Mouse (Mus musculus) left cerebral cortex, adult 8-10 months (tissue): ENCODE measurements at regions not wholly inside any gene's neighbourhood (a gene's known extent, or its start where the extent isn't known, plus 50 kb on each side); places are given as distances from the start of the nearest gene placed in this dataset.
"Not testable (repeated sequence)": the region's sequence is repeated elsewhere in the genome, so short reads cannot be mapped to it uniquely, and the experiment has no call there.

Source experiments
- DNase-seq, 2 experiments: peaks; one replicate each; pipeline ENCODE4 v3.0.0; 2022; ENCODE audit warnings: low spot score in 2 of 2

GRCm38 (mm10) chr3:17452984-17453383, 495.2 kb upstream of the Cypt12 start:
- DNase-seq, result no peak

GRCm38 (mm10) chr3:17460545-17460944, 487.7 kb upstream of the Cypt12 start:
- DNase-seq, result no peak

GRCm38 (mm10) chr3:17461365-17461764, 486.8 kb upstream of the Cypt12 start:
- no peak for DNase-seq

- no peak for DNase-seq
These were observed 474.4 kb upstream of the Cypt12 start for GRCm38 (mm10) chr3:17473812-17474211.

- DNase-seq, result no peak
These were observed 458.7 kb upstream of the Cypt12 start for GRCm38 (mm10) chr3:17489240-17490142.

- no peak for DNase-seq
These were observed 457.6 kb upstream of the Cypt12 start for GRCm38 (mm10) chr3:17490632-17491031.

- no peak for DNase-seq
These were observed 449.9 kb upstream of the Cypt12 start for GRCm38 (mm10) chr3:17498291-17498690.

GRCm38 (mm10) chr3:17501556-17501955, 446.7 kb upstream of the Cypt12 start:
- no peak for DNase-seq

GRCm38 (mm10) chr3:17541346-17541745, 406.9 kb upstream of the Cypt12 start:
- no peak for DNase-seq

- no peak for DNase-seq
These were observed 400.6 kb upstream of the Cypt12 start for GRCm38 (mm10) chr3:17547559-17548059.

GRCm38 (mm10) chr3:17582487-17582886, 365.7 kb upstream of the Cypt12 start:
- DNase-seq, result no peak

GRCm38 (mm10) chr3:17589956-17590546, 358.2 kb upstream of the Cypt12 start:
- DNase-seq, result no peak

- DNase-seq, result no peak
These were observed 355.7 kb upstream of the Cypt12 start for GRCm38 (mm10) chr3:17592463-17592862.

- DNase-seq, result no peak
These were observed 351.8 kb upstream of the Cypt12 start for GRCm38 (mm10) chr3:17596365-17596764.

- DNase-seq, result no peak
These were observed 334.7 kb upstream of the Cypt12 start for GRCm38 (mm10) chr3:17613486-17613885.

- peak; percentile 17 to 66 for DNase-seq
These were observed 331.7 kb upstream of the Cypt12 start for GRCm38 (mm10) chr3:17616439-17617070.

GRCm38 (mm10) chr3:17619489-17619888, 328.7 kb upstream of the Cypt12 start:
- DNase-seq, result no peak

GRCm38 (mm10) chr3:17619890-17620289, 328.3 kb upstream of the Cypt12 start:
- peak; percentile 19 to 80 for DNase-seq

GRCm38 (mm10) chr3:17620398-17620797, 327.8 kb upstream of the Cypt12 start:
- no peak for DNase-seq

- no peak for DNase-seq
These were observed 315.7 kb upstream of the Cypt12 start for GRCm38 (mm10) chr3:17632484-17632883.

- DNase-seq, result no peak
These were observed 311.9 kb upstream of the Cypt12 start for GRCm38 (mm10) chr3:17636276-17636675.

GRCm38 (mm10) chr3:17659988-17660387, 288.2 kb upstream of the Cypt12 start:
- DNase-seq, result not testable (repeated sequence)
